Mouse (Mus musculus): ENCODE measurements around the gene Prkag2.

- TF ChIP-seq CTCF (conservative IDR thresholded peaks at IDR 0.05; ENCODE audit: low read length) = no peak
- no peak for TF ChIP-seq POU5F1 (IDR thresholded peaks at IDR 0.05; ENCODE audit: borderline replicate concordance, low read length)
- no peak for TF ChIP-seq NANOG (IDR thresholded peaks at IDR 0.05; ENCODE audit: borderline replicate concordance, low read length)
These were observed 49.0 kb upstream of the Prkag2 start for GRCm38 (mm10) chr5:25149331-25149965.

All from E14TG2a.4 (cell line).